Mouse (Mus musculus): ENCODE measurements around the gene Fdx1l. TPM values are rescaled to one million over a fixed set of nuclear protein-coding genes. Genes with fewer than 3 reads are reported as not detected.

Gene Fdx1l
- total RNA-seq, 2 experiments from 2014 or later = 23.5 to 59.4 TPM

GRCm38 (mm10) chr9:21030055-21030600 is 43.3 kb downstream of the Fdx1l start:
- ATAC-seq (replicated peaks; ENCODE audit: poor library complexity, severe bottlenecking) = peak; percentile 15; the same call in 1 of the 2 replicates

DNA sequence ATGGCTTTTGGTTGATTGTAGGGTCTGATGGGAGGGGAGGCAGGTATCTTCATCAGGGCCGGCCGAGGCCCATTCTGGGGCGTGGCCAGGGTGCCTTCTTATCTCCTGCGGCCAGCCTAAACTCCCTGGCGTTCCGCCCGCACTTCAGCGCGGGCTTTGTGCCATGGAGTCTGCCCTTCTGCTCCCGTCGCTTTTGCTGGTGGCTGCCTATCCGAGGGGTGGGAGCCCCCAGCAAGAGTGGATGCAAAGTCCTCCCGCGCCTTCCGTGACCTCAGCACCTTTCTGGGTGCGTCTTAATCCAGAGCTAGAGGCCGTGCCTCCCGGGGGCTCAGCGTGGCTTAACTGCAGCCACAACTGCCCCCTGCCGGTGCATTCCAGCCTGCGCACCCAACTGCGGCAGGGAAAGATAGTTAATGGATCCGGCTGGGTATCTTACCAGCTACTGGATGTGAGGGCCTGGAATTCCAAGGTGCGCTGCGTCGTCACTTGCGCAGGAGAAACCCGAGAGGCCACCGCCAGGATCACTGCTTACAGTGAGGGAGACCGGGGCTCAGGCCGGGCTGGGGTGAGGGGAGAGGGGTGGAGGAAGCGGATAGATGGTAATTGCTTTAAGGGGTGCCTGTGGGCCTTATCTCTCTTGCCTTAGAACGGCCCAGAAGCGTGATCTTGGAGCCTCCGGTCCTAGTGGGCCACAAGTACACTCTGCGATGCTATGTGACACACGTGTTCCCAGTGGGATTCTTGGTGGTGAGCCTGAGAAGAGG is 43.9 kb downstream of the Fdx1l start, which contains the start of gene Icam4:
TSS of gene Icam4 (plus strand) at position 83 of the 764 bp plus-strand sequence.
- peak; percentile 51 for ATAC-seq (replicated peaks; ENCODE audit: poor library complexity, severe bottlenecking)

- no peak for ATAC-seq (replicated peaks; ENCODE audit: poor library complexity, severe bottlenecking)
Measured at GRCm38 (mm10) chr9:21028560-21029110, 44.8 kb downstream of the Fdx1l start.

DNA sequence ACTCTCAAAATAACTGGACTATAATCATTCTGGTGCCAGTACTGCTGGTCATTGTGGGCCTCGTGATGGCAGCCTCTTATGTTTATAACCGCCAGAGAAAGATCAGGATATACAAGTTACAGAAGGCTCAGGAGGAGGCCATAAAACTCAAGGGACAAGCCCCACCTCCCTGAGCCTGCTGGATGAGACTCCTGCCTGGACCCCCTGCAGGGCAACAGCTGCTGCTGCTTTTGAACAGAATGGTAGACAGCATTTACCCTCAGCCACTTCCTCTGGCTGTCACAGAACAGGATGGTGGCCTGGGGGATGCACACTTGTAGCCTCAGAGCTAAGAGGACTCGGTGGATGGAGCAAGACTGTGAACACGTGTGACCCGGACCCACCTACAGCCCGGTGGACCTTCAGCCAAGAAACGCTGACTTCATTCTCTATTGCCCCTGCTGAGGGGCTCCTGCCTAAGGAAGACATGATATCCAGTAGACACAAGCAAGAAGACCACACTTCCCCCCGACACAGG is 45.6 kb downstream of the Fdx1l start:
- ATAC-seq (replicated peaks; ENCODE audit: poor library complexity, severe bottlenecking) = no peak

- no peak for ATAC-seq (replicated peaks; ENCODE audit: poor library complexity, severe bottlenecking)
Measured at GRCm38 (mm10) chr9:21026849-21027248, 46.6 kb downstream of the Fdx1l start.

- ATAC-seq (replicated peaks; ENCODE audit: poor library complexity, severe bottlenecking) = no peak
Measured at GRCm38 (mm10) chr9:21025258-21025810, 48.1 kb downstream of the Fdx1l start.

DNA sequence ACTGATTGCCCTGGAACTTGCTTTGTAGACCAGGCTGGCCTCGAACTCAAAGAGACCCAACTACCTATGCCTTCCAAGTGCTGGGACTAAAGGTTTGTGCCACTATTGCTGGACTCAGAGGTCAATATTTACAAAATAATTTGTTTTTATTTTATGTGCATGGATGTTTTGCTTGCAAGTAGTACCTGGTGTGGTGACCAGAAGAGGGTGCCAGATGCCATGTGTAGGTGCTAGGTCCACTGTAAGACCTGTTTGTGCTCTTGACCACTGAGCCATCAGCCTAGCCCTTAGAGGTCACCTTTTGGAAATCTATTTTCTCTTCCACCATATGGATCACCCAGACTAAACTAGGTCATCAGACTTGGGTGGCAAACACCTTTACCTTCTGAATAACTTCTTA is 50.7 kb downstream of the Fdx1l start:
- ATAC-seq (replicated peaks; ENCODE audit: poor library complexity, severe bottlenecking) = no peak

DNA sequence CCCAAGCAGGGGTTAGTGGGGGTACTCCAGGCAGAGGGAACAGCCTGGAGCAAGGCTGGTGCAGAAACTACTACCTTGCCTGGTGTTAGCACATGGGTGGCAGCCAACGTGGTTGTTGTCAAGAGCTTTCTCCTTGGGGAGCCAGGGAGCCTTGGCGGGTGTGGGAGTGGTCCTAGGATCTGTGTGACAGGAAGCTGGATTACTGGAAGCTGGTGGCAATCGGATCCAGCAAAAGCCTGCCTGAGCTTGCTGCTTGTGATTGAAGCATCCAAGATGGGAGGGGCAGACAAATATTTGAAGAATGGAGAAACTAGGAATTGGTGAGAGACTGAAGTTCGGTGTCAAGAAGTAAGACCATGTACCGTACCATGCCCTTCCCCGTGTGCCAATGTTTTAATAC is 51.1 kb downstream of the Fdx1l start:
- no peak for ATAC-seq (replicated peaks; ENCODE audit: poor library complexity, severe bottlenecking)

DNA sequence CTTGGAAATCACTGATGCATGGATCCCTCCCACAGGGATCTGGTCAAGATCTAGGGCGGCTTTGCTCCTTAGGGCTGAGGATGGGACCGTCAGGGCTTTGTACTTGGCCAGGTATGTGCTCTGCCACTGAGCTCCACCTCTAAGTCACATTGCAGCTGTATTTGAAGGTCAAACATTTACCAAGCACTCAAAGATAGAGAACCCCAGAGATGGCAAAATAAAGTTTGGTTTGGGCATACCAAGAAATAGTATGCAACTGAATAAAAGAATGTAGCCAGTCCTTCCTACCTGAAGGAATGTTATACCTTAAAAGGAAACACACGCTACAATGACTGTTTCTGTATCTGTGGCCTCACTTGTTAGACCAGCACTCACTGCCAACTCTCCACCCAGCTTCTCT is 52.1 kb downstream of the Fdx1l start:
- no peak for ATAC-seq (replicated peaks; ENCODE audit: poor library complexity, severe bottlenecking)

- ATAC-seq (replicated peaks; ENCODE audit: poor library complexity, severe bottlenecking) = no peak
Measured at GRCm38 (mm10) chr9:21018600-21018999, 54.8 kb downstream of the Fdx1l start.

Other genes starting within 250 kb of the Fdx1l start
- 13.8 and 44.1 TPM in 2 replicates for gene A230050P20Rik, start 205.0 kb downstream of the Fdx1l start, total RNA-seq (2014; fragmentation: Nextera tagmentation)
- 14.4 and 16.1 TPM in 2 replicates for gene A230050P20Rik, start 205.0 kb downstream of the Fdx1l start, total RNA-seq (2017)
- gene Angptl6, start 193.9 kb downstream of the Fdx1l start, total RNA-seq (2014; fragmentation: Nextera tagmentation) = 1.5 and 2.5 TPM in 2 replicates
- 0.52 and 1.4 TPM in 2 replicates for gene Angptl6, start 193.9 kb downstream of the Fdx1l start, total RNA-seq (2017)
- 88.0 and 115 TPM in 2 replicates for gene Ppan, start 185.4 kb downstream of the Fdx1l start, total RNA-seq (2014; fragmentation: Nextera tagmentation)
- 172 and 173 TPM in 2 replicates for gene Ppan, start 185.4 kb downstream of the Fdx1l start, total RNA-seq (2017)
- 224 and 262 TPM in 2 replicates for gene Eif3g, start 175.0 kb downstream of the Fdx1l start, total RNA-seq (2014; fragmentation: Nextera tagmentation)
- gene Eif3g, start 175.0 kb downstream of the Fdx1l start, total RNA-seq (2017) = 187 and 207 TPM in 2 replicates
- gene Dnmt1, start 113.7 kb downstream of the Fdx1l start, total RNA-seq (2014; fragmentation: Nextera tagmentation) = 172 and 204 TPM in 2 replicates
- 244 and 247 TPM in 2 replicates for gene Dnmt1, start 113.7 kb downstream of the Fdx1l start, total RNA-seq (2017)
- 3.7 and 11.0 TPM in 2 replicates for gene S1pr2, start 96.8 kb downstream of the Fdx1l start, total RNA-seq (2014; fragmentation: Nextera tagmentation)
- 3.2 and 3.4 TPM in 2 replicates for gene S1pr2, start 96.8 kb downstream of the Fdx1l start, total RNA-seq (2017)
- gene Mrpl4, start 70.9 kb downstream of the Fdx1l start, total RNA-seq (2014; fragmentation: Nextera tagmentation) = 44.8 and 73.4 TPM in 2 replicates
- gene Mrpl4, start 70.9 kb downstream of the Fdx1l start, total RNA-seq (2017) = 44.5 and 46.0 TPM in 2 replicates
- gene Icam1, start 57.6 kb downstream of the Fdx1l start, total RNA-seq (2014; fragmentation: Nextera tagmentation) = 11.6 and 14.7 TPM in 2 replicates
- gene Icam1, start 57.6 kb downstream of the Fdx1l start, total RNA-seq (2017) = 5.9 and 8.0 TPM in 2 replicates
- gene Icam4, start 44.2 kb downstream of the Fdx1l start, total RNA-seq (2014; fragmentation: Nextera tagmentation) = 2.1 and 2.3 TPM in 2 replicates
- 0.31 and 1.2 TPM in 2 replicates for gene Icam4, start 44.2 kb downstream of the Fdx1l start, total RNA-seq (2017)
- 0.36 TPM in 1 of 2 replicates, not detected in the other for gene Icam5, start 41.5 kb downstream of the Fdx1l start, total RNA-seq (2014; fragmentation: Nextera tagmentation)
- gene Icam5, start 41.5 kb downstream of the Fdx1l start, total RNA-seq (2017) = 0.04 TPM in 1 of 2 replicates, not detected in the other
- gene Zglp1, start 6.5 kb downstream of the Fdx1l start, total RNA-seq (2014; fragmentation: Nextera tagmentation) = 6.2 TPM in 1 of 2 replicates, not detected in the other
- gene Zglp1, start 6.5 kb downstream of the Fdx1l start, total RNA-seq (2017) = not detected in 2 replicates
- gene Gm49373, start 518 bp downstream of the Fdx1l start, total RNA-seq (2014; fragmentation: Nextera tagmentation) = not detected in 2 replicates
- 0.60 TPM in 1 of 2 replicates, not detected in the other for gene Gm49373, start 518 bp downstream of the Fdx1l start, total RNA-seq (2017)
- 61.0 and 67.3 TPM in 2 replicates for gene Gm38431, start 18.4 kb upstream of the Fdx1l start, total RNA-seq (2014; fragmentation: Nextera tagmentation)
- 5.5 and 7.5 TPM in 2 replicates for gene Gm38431, start 18.4 kb upstream of the Fdx1l start, total RNA-seq (2017)
- 59.8 and 74.1 TPM in 2 replicates for gene Raver1, start 18.4 kb upstream of the Fdx1l start, total RNA-seq (2014; fragmentation: Nextera tagmentation)
- gene Raver1, start 18.4 kb upstream of the Fdx1l start, total RNA-seq (2017) = 19.6 and 22.9 TPM in 2 replicates
- 27.1 and 28.6 TPM in 2 replicates for gene Tyk2, start 57.6 kb upstream of the Fdx1l start, total RNA-seq (2014; fragmentation: Nextera tagmentation)
- 19.0 and 19.8 TPM in 2 replicates for gene Tyk2, start 57.6 kb upstream of the Fdx1l start, total RNA-seq (2017)
- gene Cdc37, start 76.4 kb upstream of the Fdx1l start, total RNA-seq (2014; fragmentation: Nextera tagmentation) = 120 and 157 TPM in 2 replicates
- gene Cdc37, start 76.4 kb upstream of the Fdx1l start, total RNA-seq (2017) = 285 and 306 TPM in 2 replicates
- gene Pde4a, start 92.1 kb upstream of the Fdx1l start, total RNA-seq (2014; fragmentation: Nextera tagmentation) = 19.9 and 25.7 TPM in 2 replicates
- 3.8 and 4.1 TPM in 2 replicates for gene Pde4a, start 92.1 kb upstream of the Fdx1l start, total RNA-seq (2017)
- gene Keap1, start 165.7 kb upstream of the Fdx1l start, total RNA-seq (2014; fragmentation: Nextera tagmentation) = 28.8 TPM in 2 replicates
- 31.9 and 33.5 TPM in 2 replicates for gene Keap1, start 165.7 kb upstream of the Fdx1l start, total RNA-seq (2017)
- not detected in 2 replicates for gene S1pr5, start 174.8 kb upstream of the Fdx1l start, total RNA-seq (2014; fragmentation: Nextera tagmentation)
- 0.21 and 0.56 TPM in 2 replicates for gene S1pr5, start 174.8 kb upstream of the Fdx1l start, total RNA-seq (2017)
- gene Atg4d, start 191.7 kb upstream of the Fdx1l start, total RNA-seq (2014; fragmentation: Nextera tagmentation) = 6.4 and 8.9 TPM in 2 replicates
- gene Atg4d, start 191.7 kb upstream of the Fdx1l start, total RNA-seq (2017) = 5.5 and 5.9 TPM in 2 replicates
- gene Kri1, start 214.4 kb upstream of the Fdx1l start, total RNA-seq (2014; fragmentation: Nextera tagmentation) = 50.9 and 56.3 TPM in 2 replicates
- 59.5 and 86.0 TPM in 2 replicates for gene Kri1, start 214.4 kb upstream of the Fdx1l start, total RNA-seq (2017)
- 11.0 and 12.9 TPM in 2 replicates for gene Cdkn2d, start 217.8 kb upstream of the Fdx1l start, total RNA-seq (2014; fragmentation: Nextera tagmentation)
- gene Cdkn2d, start 217.8 kb upstream of the Fdx1l start, total RNA-seq (2017) = 15.4 and 16.7 TPM in 2 replicates
- 2.5 and 5.4 TPM in 2 replicates for gene Ap1m2, start 238.7 kb upstream of the Fdx1l start, total RNA-seq (2014; fragmentation: Nextera tagmentation)
- gene Ap1m2, start 238.7 kb upstream of the Fdx1l start, total RNA-seq (2017) = 0.10 and 0.43 TPM in 2 replicates
- 117 and 134 TPM in 2 replicates for gene Slc44a2, start 247.1 kb upstream of the Fdx1l start, total RNA-seq (2014; fragmentation: Nextera tagmentation)
- gene Slc44a2, start 247.1 kb upstream of the Fdx1l start, total RNA-seq (2017) = 83.5 and 89.1 TPM in 2 replicates

Measured in granulocyte monocyte progenitor cell, adult 5-6 weeks (primary cell).